Mouse (Mus musculus): ENCODE measurements around the gene Vps35.

The Vps35 gene

GRCm38 (mm10) chr8:85321981-85322380 is 22.4 kb upstream of the Vps35 start:
- Histone ChIP-seq H3K4me3 (replicated peaks; ENCODE audit: low read length) (peak overlapping the region; percentile 20; the same call in 1 of the 2 replicates), H3K4me1 (replicated peaks; ENCODE audit: low read depth, low read length) (peaks cover 10% of the 10 kb centered on the region), H3K36me3 (ENCODE audit: insufficient read depth, low read length) (no peaks in the 10 kb centered on the region), H3K27me3 (ENCODE audit: insufficient read depth, low read length) (peaks cover 6% of the 10 kb centered on the region), H3K9me3 (ENCODE audit: low read length) (no peaks in the 10 kb centered on the region)
- TF ChIP-seq CTCF (conservative IDR thresholded peaks at IDR 0.05; ENCODE audit: low read length) (no peak), NANOG (IDR thresholded peaks at IDR 0.05; ENCODE audit: borderline replicate concordance, low read length) (no peak), POU5F1 (IDR thresholded peaks at IDR 0.05; ENCODE audit: borderline replicate concordance, low read length) (no peak)

- Histone ChIP-seq H3K27me3 (ENCODE audit: insufficient read depth, low read length) (peaks cover 6% of the 10 kb centered on the region), H3K9me3 (ENCODE audit: low read length) (no peaks in the 10 kb centered on the region), H3K36me3 (ENCODE audit: insufficient read depth, low read length) (no peaks in the 10 kb centered on the region), H3K4me3 (replicated peaks; ENCODE audit: low read length) (no peak overlapping the region), H3K4me1 (replicated peaks; ENCODE audit: low read depth, low read length) (peaks cover 10% of the 10 kb centered on the region)
- TF ChIP-seq NANOG (IDR thresholded peaks at IDR 0.05; ENCODE audit: borderline replicate concordance, low read length) (no peak), POU5F1 (IDR thresholded peaks at IDR 0.05; ENCODE audit: borderline replicate concordance, low read length) (no peak), CTCF (conservative IDR thresholded peaks at IDR 0.05; ENCODE audit: low read length) (no peak)
These were observed 18.9 kb upstream of the Vps35 start for GRCm38 (mm10) chr8:85318534-85318933.

GRCm38 (mm10) chr8:85313036-85313435 is 13.4 kb upstream of the Vps35 start:
- Histone ChIP-seq H3K4me3 (replicated peaks; ENCODE audit: low read length) (no peak overlapping the region), H3K9me3 (ENCODE audit: low read length) (no peaks in the 10 kb centered on the region), H3K27me3 (ENCODE audit: insufficient read depth, low read length) (no peaks in the 10 kb centered on the region), H3K36me3 (ENCODE audit: insufficient read depth, low read length) (peaks cover 10% of the 10 kb centered on the region), H3K4me1 (replicated peaks; ENCODE audit: low read depth, low read length) (no peaks in the 10 kb centered on the region)
- no peak for TF ChIP-seq CTCF (conservative IDR thresholded peaks at IDR 0.05; ENCODE audit: low read length)
- no peak for TF ChIP-seq POU5F1 (IDR thresholded peaks at IDR 0.05; ENCODE audit: borderline replicate concordance, low read length)
- TF ChIP-seq NANOG (IDR thresholded peaks at IDR 0.05; ENCODE audit: borderline replicate concordance, low read length), result no peak

GRCm38 (mm10) chr8:85311743-85312142 is 12.1 kb upstream of the Vps35 start:
- no peaks in the 10 kb centered on the region for H3K27me3 ChIP-seq (ENCODE audit: insufficient read depth, low read length)
- H3K36me3 ChIP-seq (ENCODE audit: insufficient read depth, low read length), result peaks cover 23% of the 10 kb centered on the region
- TF ChIP-seq NANOG (IDR thresholded peaks at IDR 0.05; ENCODE audit: borderline replicate concordance, low read length) (no peak), POU5F1 (IDR thresholded peaks at IDR 0.05; ENCODE audit: borderline replicate concordance, low read length) (no peak), CTCF (conservative IDR thresholded peaks at IDR 0.05; ENCODE audit: low read length) (peak; percentile 41)
- no peaks in the 10 kb centered on the region for H3K9me3 ChIP-seq (ENCODE audit: low read length)
- no peak overlapping the region for H3K4me3 ChIP-seq (replicated peaks; ENCODE audit: low read length)
- H3K4me1 ChIP-seq (replicated peaks; ENCODE audit: low read depth, low read length), result no peaks in the 10 kb centered on the region

GRCm38 (mm10) chr8:85308564-85308963 is 9.0 kb upstream of the Vps35 start:
- H3K36me3 ChIP-seq (ENCODE audit: insufficient read depth, low read length), result peaks cover 52% of the 10 kb centered on the region
- TF ChIP-seq NANOG (IDR thresholded peaks at IDR 0.05; ENCODE audit: borderline replicate concordance, low read length), result no peak
- no peak for TF ChIP-seq POU5F1 (IDR thresholded peaks at IDR 0.05; ENCODE audit: borderline replicate concordance, low read length)
- no peak for TF ChIP-seq CTCF (conservative IDR thresholded peaks at IDR 0.05; ENCODE audit: low read length)
- no peak overlapping the region for H3K4me3 ChIP-seq (replicated peaks; ENCODE audit: low read length)
- no peaks in the 10 kb centered on the region for H3K4me1 ChIP-seq (replicated peaks; ENCODE audit: low read depth, low read length)
- no peaks in the 10 kb centered on the region for H3K9me3 ChIP-seq (ENCODE audit: low read length)
- H3K27me3 ChIP-seq (ENCODE audit: insufficient read depth, low read length), result no peaks in the 10 kb centered on the region

GRCm38 (mm10) chr8:85303531-85303930 is 3.9 kb upstream of the Vps35 start:
- peaks cover 72% of the 10 kb centered on the region for H3K36me3 ChIP-seq (ENCODE audit: insufficient read depth, low read length)
- H3K27me3 ChIP-seq (ENCODE audit: insufficient read depth, low read length), result no peaks in the 10 kb centered on the region
- H3K9me3 ChIP-seq (ENCODE audit: low read length), result no peaks in the 10 kb centered on the region
- TF ChIP-seq POU5F1 (IDR thresholded peaks at IDR 0.05; ENCODE audit: borderline replicate concordance, low read length), result no peak
- peaks cover 12% of the 10 kb centered on the region for H3K4me1 ChIP-seq (replicated peaks; ENCODE audit: low read depth, low read length)
- H3K4me3 ChIP-seq (replicated peaks; ENCODE audit: low read length), result no peak overlapping the region

- Histone ChIP-seq H3K9me3 (ENCODE audit: low read length) (no peaks in the 10 kb centered on the region), H3K4me3 (replicated peaks; ENCODE audit: low read length) (no peak overlapping the region), H3K4me1 (replicated peaks; ENCODE audit: low read depth, low read length) (peaks cover 16% of the 10 kb centered on the region), H3K27me3 (ENCODE audit: insufficient read depth, low read length) (no peaks in the 10 kb centered on the region), H3K36me3 (ENCODE audit: insufficient read depth, low read length) (peaks cover 66% of the 10 kb centered on the region)
- TF ChIP-seq POU5F1 (IDR thresholded peaks at IDR 0.05; ENCODE audit: borderline replicate concordance, low read length), result no peak
- TF ChIP-seq CTCF (conservative IDR thresholded peaks at IDR 0.05; ENCODE audit: low read length), result no peak
- no peak for TF ChIP-seq NANOG (IDR thresholded peaks at IDR 0.05; ENCODE audit: borderline replicate concordance, low read length)
These were observed 3.3 kb upstream of the Vps35 start for GRCm38 (mm10) chr8:85302931-85303330.

- Histone ChIP-seq H3K4me3 (replicated peaks; ENCODE audit: low read length) (no peak overlapping the region), H3K4me1 (replicated peaks; ENCODE audit: low read depth, low read length) (peaks cover 21% of the 10 kb centered on the region), H3K36me3 (ENCODE audit: insufficient read depth, low read length) (peaks cover 56% of the 10 kb centered on the region), H3K27me3 (ENCODE audit: insufficient read depth, low read length) (no peaks in the 10 kb centered on the region), H3K9me3 (ENCODE audit: low read length) (no peaks in the 10 kb centered on the region)
- TF ChIP-seq CTCF (conservative IDR thresholded peaks at IDR 0.05; ENCODE audit: low read length) (no peak), POU5F1 (IDR thresholded peaks at IDR 0.05; ENCODE audit: borderline replicate concordance, low read length) (no peak), NANOG (IDR thresholded peaks at IDR 0.05; ENCODE audit: borderline replicate concordance, low read length) (no peak)
These were observed 2.3 kb upstream of the Vps35 start for GRCm38 (mm10) chr8:85301941-85302340.

Measured in E14TG2a.4 (cell line).